Mouse (Mus musculus) WW6 (cell line): ENCODE measurements around the gene Eya2.

Source experiments
- DNase-seq: peaks from one replicate; pipeline ENCODE4 v3.0.0-alpha.2; 2013; ENCODE audit warnings: low read depth, low spot score

The Eya2 gene

DNA sequence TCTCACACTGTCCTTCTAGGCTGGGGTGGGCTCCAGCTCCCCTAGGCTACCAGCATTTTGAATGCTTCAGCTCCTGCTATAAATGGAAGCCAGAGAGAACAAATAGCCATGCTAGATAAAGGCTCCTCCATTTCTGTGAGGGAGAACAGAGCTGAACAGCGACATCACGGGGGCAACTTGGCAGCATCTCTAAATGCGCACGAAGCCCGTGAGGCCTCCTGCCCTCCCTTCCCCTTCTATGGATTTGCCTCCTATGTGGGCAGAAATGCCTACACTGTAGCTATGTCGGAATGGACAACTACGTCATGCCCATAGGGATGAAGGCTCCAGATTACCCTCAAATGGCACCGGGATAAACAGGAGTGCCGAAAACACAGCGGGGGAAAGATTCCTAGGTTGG is 222.6 kb downstream of the Eya2 start:
- DNase-seq: no peak

DNA sequence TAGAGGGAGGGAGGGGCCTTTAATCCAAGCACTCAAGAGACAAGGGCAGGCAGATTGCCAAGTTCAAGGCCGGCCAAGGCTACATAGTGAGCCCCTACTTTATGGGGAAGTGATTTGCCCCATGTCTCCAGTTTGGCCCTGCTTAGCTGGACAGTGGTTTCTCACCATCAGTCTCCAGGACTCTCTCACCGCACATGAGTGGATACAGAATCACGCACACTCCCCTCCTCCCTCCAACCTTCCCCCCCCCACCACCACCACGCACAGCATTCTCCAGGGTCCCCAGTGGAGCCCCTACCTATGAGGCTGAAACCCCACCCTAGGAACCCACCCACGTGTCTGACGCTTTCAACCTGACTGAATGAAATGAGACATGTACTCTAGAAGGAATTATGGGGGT is 223.7 kb downstream of the Eya2 start:
- DNase-seq: no peak

DNA sequence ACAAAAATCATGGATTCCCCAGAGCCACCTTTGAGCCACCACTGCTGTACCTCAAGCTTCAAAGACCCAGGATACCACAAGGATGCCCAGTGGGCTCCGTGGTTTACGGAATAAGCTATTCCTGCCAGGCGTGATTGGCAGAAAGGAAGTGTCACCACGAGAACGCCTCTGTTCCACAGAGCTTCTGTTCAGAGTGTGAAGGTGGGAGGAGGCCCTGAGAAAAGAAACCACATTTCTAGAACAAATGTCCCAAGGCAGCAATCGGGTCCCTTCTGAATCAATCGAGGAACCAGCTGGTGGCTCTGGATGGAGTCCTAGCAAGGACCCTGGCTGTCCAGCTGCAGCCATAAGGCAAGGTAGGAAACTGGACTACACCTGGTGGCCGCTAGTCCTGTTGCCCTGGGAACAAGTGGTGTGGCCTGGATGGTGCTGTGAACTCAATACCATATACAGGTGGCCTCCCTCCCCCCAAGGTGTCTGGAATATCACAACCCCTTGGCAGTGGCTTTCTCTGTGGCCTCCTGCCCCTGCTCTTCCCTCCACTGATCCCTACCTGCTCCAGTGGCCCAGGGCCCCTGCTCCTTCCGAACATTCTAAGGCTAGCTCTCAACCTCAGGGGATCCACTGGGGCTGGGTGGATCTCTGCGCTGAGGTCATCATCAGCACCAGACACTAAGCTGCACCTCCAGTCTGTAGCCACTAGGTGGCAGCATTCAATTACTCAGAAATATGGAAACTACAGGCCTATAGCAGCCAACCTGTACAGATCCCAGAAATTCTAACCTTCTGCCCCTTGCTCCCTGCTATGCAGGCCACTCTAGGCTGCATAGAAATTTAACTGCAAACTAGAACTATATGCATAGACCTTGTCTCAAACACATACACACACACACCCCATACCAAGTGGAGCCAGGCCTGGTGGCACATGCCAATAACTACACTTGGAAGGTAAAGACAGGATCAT is 224.4 kb downstream of the Eya2 start:
- no peak for DNase-seq

GRCm38 (mm10) chr2:165820073-165820472 is 225.2 kb downstream of the Eya2 start:
- DNase-seq: no peak

DNA sequence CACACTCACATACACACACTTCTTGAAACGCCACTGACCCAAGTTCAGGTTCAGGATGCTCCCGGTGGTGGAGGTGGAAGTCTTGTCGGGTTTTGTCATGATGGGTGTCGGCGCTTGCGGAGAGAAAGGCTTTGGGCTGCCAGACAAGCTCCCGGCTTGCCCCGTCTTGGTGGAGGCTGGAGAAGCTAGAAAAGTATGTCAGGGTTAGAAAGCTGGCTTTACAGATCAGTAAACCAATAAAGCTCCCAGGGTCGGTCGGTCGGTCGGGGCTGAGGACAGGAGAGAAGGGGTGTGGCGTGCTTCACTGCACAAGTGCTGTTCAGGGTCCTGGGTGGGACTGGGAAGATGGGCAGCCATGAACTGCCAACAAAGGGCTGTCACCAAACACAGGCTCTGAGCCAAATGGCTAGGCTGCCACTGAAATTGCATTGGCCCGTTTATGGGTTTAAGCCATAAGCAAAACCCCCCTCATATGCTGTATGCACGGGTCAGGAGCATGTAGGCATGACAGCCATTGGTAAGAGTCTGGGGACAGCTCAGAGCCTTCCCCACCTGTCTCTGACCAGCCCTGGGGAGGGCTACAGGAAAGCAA is 225.8 kb downstream of the Eya2 start:
- no peak for DNase-seq
